ENCODE assay signal across 19 mouse cellular contexts in genomic region chr1:33627803-33628202, GRCm38 (mm10). TPM values are rescaled to one million over a fixed set of nuclear protein-coding genes. Genes with fewer than 3 reads are reported as not detected.
DNase-seq lines count a peak whose midpoint lies in the region; ATAC-seq and TF ChIP-seq lines count a peak whose summit lies in the region.
"Had no signal": no experiment of that assay in that cellular context is flagged by ENCODE, and none has a peak within 500 bp of the region (broad histone marks: within the 10 kb centered on the region; RNA-seq: fewer than 3 reads in every experiment).

No protein-coding gene starts in this region.

- WGBS in intestine, postnatal 0 days, result 82% methylated on average over 6 of the region's 6 CpGs
- 80% methylated on average over 6 of the region's 6 CpGs for WGBS in intestine, embryonic 16.5 days
- 57% methylated on average over 6 of the region's 6 CpGs for WGBS in liver, embryonic 13.5 days (ENCODE audit: insufficient replicate concordance)

- no peaks in the 10 kb centered on the region for H3K4me1 ChIP-seq in intestine, postnatal 0 days (replicated peaks; ENCODE audit: control insufficient read depth, insufficient read depth, low read length)
- H3K4me1 ChIP-seq in intestine, embryonic 16.5 days (ENCODE audit: control insufficient read depth, insufficient read depth, low read length), result no peaks in the 10 kb centered on the region
- peaks cover 95% of the 10 kb centered on the region for H3K4me1 ChIP-seq in liver, embryonic 13.5 days (replicated peaks)
- H3K4me1 ChIP-seq: embryonic facial prominence, embryonic 13.5 days; heart, embryonic 13.5 days; kidney, embryonic 15.5 days; lung, embryonic 15.5 days had no signal

- H3K27ac ChIP-seq in intestine, postnatal 0 days (ENCODE audit: low read depth, low read length), result no peak overlapping the region
- H3K27ac ChIP-seq in intestine, embryonic 16.5 days (ENCODE audit: low read length), result no peak overlapping the region
- H3K27ac ChIP-seq in liver, embryonic 13.5 days, result peak overlapping the region; percentile 100
- no peak overlapping the region for H3K27ac ChIP-seq in gastrocnemius, adult 2 months
- H3K27ac ChIP-seq: embryonic facial prominence, embryonic 13.5 days; heart, embryonic 13.5 days; kidney, embryonic 15.5 days; lung, embryonic 15.5 days had no signal

- DNase-seq in thymus, postnatal 0 days (ENCODE audit: low spot score), result peak; percentile 53
- DNase-seq in thymus, postnatal 25 days, result no peak
- DNase-seq in liver, embryonic 13.5 days, result no peak
- no peak for DNase-seq in right cerebral cortex, postnatal 25 days
- no peak for DNase-seq in gastrocnemius, adult 2 months
- DNase-seq: adrenal gland, postnatal 14 days; cerebellum, adult 18-20 months; gastrocnemius, postnatal 25 days; right cerebral cortex, adult 18-20 months; thymus, postnatal 14 days had no signal

- ATAC-seq in intestine, postnatal 0 days, result no peak
- ATAC-seq in intestine, embryonic 16.5 days, result no peak
- no peak for ATAC-seq in liver, embryonic 13.5 days (ENCODE audit: low read depth)
- ATAC-seq: midbrain, embryonic 16.5 days had no signal

- no peak overlapping the region for H3K4me2 ChIP-seq in intestine, postnatal 0 days (replicated peaks; ENCODE audit: low read depth)
- H3K4me2 ChIP-seq in intestine, embryonic 16.5 days (ENCODE audit: low read depth, low read length), result no peak overlapping the region
- peak overlapping the region; percentile 19; the same call in 1 of the 2 replicates for H3K4me2 ChIP-seq in liver, embryonic 13.5 days
- H3K4me2 ChIP-seq: embryonic facial prominence, embryonic 13.5 days; heart, embryonic 13.5 days; kidney, embryonic 15.5 days; lung, embryonic 15.5 days had no signal

- 0 out of 2 replicates have a peak, but pooled peaks have one; percentile 23 for TF ChIP-seq CTCF in intestine, postnatal 0 days (IDR thresholded peaks at IDR 0.05; ENCODE audit: low read depth)
- no peak for TF ChIP-seq CTCF in gastrocnemius, adult 2 months (IDR thresholded peaks at IDR 0.05)

- intact Hi-C loops in gastrocnemius, adult 2 months (cut with DNase I), result no loop called here

- no peak overlapping the region for H3K4me3 ChIP-seq in intestine, postnatal 0 days (ENCODE audit: low read depth, low read length)
- no peak overlapping the region for H3K4me3 ChIP-seq in intestine, embryonic 16.5 days (ENCODE audit: low read length)
- no peak overlapping the region for H3K4me3 ChIP-seq in liver, embryonic 13.5 days (replicated peaks)
- H3K4me3 ChIP-seq in gastrocnemius, adult 2 months, result no peak overlapping the region
- H3K4me3 ChIP-seq: embryonic facial prominence, embryonic 13.5 days; heart, embryonic 13.5 days; kidney, embryonic 15.5 days; lung, embryonic 15.5 days; megakaryocyte, embryonic 14.5 days had no signal

- H3K27me3 ChIP-seq in intestine, postnatal 0 days (replicated peaks; ENCODE audit: control insufficient read depth, insufficient read depth, low read length), result no peaks in the 10 kb centered on the region
- H3K27me3 ChIP-seq in intestine, embryonic 16.5 days (replicated peaks; ENCODE audit: control insufficient read depth, insufficient read depth, low read length), result no peaks in the 10 kb centered on the region
- H3K27me3 ChIP-seq in liver, embryonic 13.5 days, result no peaks in the 10 kb centered on the region
- H3K27me3 ChIP-seq: embryonic facial prominence, embryonic 13.5 days; heart, embryonic 13.5 days; kidney, embryonic 15.5 days; lung, embryonic 15.5 days; megakaryocyte, embryonic 14.5 days had no signal

- H3K9me3 ChIP-seq in intestine, postnatal 0 days (ENCODE audit: control insufficient read depth), result no peaks in the 10 kb centered on the region
- no peaks in the 10 kb centered on the region for H3K9me3 ChIP-seq in intestine, embryonic 16.5 days (ENCODE audit: control insufficient read depth, low read length)
- H3K9me3 ChIP-seq in liver, embryonic 13.5 days (replicated peaks), result no peaks in the 10 kb centered on the region
- H3K9me3 ChIP-seq: embryonic facial prominence, embryonic 13.5 days; G1E; heart, embryonic 13.5 days; kidney, embryonic 15.5 days; lung, embryonic 15.5 days; megakaryocyte, embryonic 14.5 days had no signal

- no peak overlapping the region for H3K9ac ChIP-seq in intestine, postnatal 0 days (ENCODE audit: low read depth, low read length)
- no peak overlapping the region for H3K9ac ChIP-seq in intestine, embryonic 16.5 days (ENCODE audit: low read depth, low read length)
- peak overlapping the region; percentile 44 for H3K9ac ChIP-seq in liver, embryonic 13.5 days
- H3K9ac ChIP-seq: embryonic facial prominence, embryonic 13.5 days; heart, embryonic 13.5 days; kidney, embryonic 15.5 days; lung, embryonic 15.5 days had no signal

- peaks cover 19% of the 10 kb centered on the region; the same call in 1 of the 2 replicates for H3K36me3 ChIP-seq in intestine, postnatal 0 days (ENCODE audit: control insufficient read depth, insufficient read depth)
- peaks cover 13% of the 10 kb centered on the region for H3K36me3 ChIP-seq in intestine, embryonic 16.5 days (ENCODE audit: control insufficient read depth, insufficient read depth, low read length)
- H3K36me3 ChIP-seq in liver, embryonic 13.5 days, result peaks cover 66% of the 10 kb centered on the region

RNA-seq across cellular contexts. Expression of gene Prim2, which starts 41.8 kb away (rescaled TPM):
- polyA plus RNA-seq in intestine, postnatal 0 days (2015; fragmentation: Nextera tagmentation; extraction: Ambion mirVana), result 8.4 and 8.8 TPM in 2 replicates
- 22.6 and 26.3 TPM in 2 replicates for polyA plus RNA-seq in intestine, embryonic 16.5 days (2015; fragmentation: Nextera tagmentation; extraction: Ambion mirVana)
- polyA plus RNA-seq in thymus, postnatal 0 days (2015; fragmentation: Nextera tagmentation; extraction: Ambion mirVana), result 43.6 and 46.3 TPM in 2 replicates
- 43.2 and 49.5 TPM in 2 replicates for polyA plus RNA-seq in liver, embryonic 13.5 days (2015; fragmentation: Nextera tagmentation; extraction: Ambion mirVana)
- total RNA-seq in gastrocnemius, adult 2 months (2021), result 1 to 10 TPM; 1.2 to 1.3 TPM
